Mouse (Mus musculus): ENCODE data around the gene Cd302.

Cd302 gene

GRCm38 (mm10) chr2:60284467-60284821 lies at the start of gene Cd302:
Cd302 (minus strand) TSS chr2:60284488.
- DNase-seq (ENCODE audit: inconsistent age in 2 of 2, low spot score in 1 of 2), result no peak

- DNase-seq (ENCODE audit: inconsistent age in 2 of 2, low spot score in 1 of 2), result no peak
Observed at GRCm38 (mm10) chr2:60328641-60329040, 44.4 kb upstream of the Cd302 start.

- DNase-seq (ENCODE audit: inconsistent age in 2 of 2, low spot score in 1 of 2), result no peak
Observed at GRCm38 (mm10) chr2:60327581-60327980, 43.3 kb upstream of the Cd302 start.

GRCm38 (mm10) chr2:60326948-60327347 lies 42.7 kb upstream of the Cd302 start:
- DNase-seq (ENCODE audit: inconsistent age in 2 of 2, low spot score in 1 of 2), result no peak

- peak; percentile 5 to 42 for DNase-seq (ENCODE audit: inconsistent age in 2 of 2, low spot score in 1 of 2)
Observed at GRCm38 (mm10) chr2:60323411-60323810, 39.1 kb upstream of the Cd302 start.

- no peak for DNase-seq (ENCODE audit: inconsistent age in 2 of 2, low spot score in 1 of 2)
Observed at GRCm38 (mm10) chr2:60322031-60322726, 37.9 kb upstream of the Cd302 start.

- DNase-seq (ENCODE audit: inconsistent age in 2 of 2, low spot score in 1 of 2), result no peak
Observed at GRCm38 (mm10) chr2:60303796-60304195, 19.5 kb upstream of the Cd302 start.

GRCm38 (mm10) chr2:60299323-60299722 lies 15.0 kb upstream of the Cd302 start:
- DNase-seq (ENCODE audit: inconsistent age in 2 of 2, low spot score in 1 of 2), result no peak

GRCm38 (mm10) chr2:60298266-60298665 lies 14.0 kb upstream of the Cd302 start:
- no peak for DNase-seq (ENCODE audit: inconsistent age in 2 of 2, low spot score in 1 of 2)

- no peak for DNase-seq (ENCODE audit: inconsistent age in 2 of 2, low spot score in 1 of 2)
Observed at GRCm38 (mm10) chr2:60291381-60291780, 7.1 kb upstream of the Cd302 start.

- peak in 1 of 2 experiments; percentile 36 for DNase-seq (ENCODE audit: inconsistent age in 2 of 2, low spot score in 1 of 2)
Observed at GRCm38 (mm10) chr2:60289451-60289850, 5.2 kb upstream of the Cd302 start.

- DNase-seq (ENCODE audit: inconsistent age in 2 of 2, low spot score in 1 of 2), result no peak
Observed at GRCm38 (mm10) chr2:60288606-60289005, 4.3 kb upstream of the Cd302 start.

- DNase-seq (ENCODE audit: inconsistent age in 2 of 2, low spot score in 1 of 2), result peak in 1 of 2 experiments; percentile 31
Observed at GRCm38 (mm10) chr2:60285107-60285617, 874 bp upstream of the Cd302 start.

GRCm38 (mm10) chr2:60283751-60284466 lies 379 bp downstream of the Cd302 start:
- peak; percentile 84 to 93 for DNase-seq (ENCODE audit: inconsistent age in 2 of 2, low spot score in 1 of 2)

- DNase-seq (ENCODE audit: inconsistent age in 2 of 2, low spot score in 1 of 2), result no peak
Observed at GRCm38 (mm10) chr2:60283208-60283750, 1.0 kb downstream of the Cd302 start.

GRCm38 (mm10) chr2:60282625-60283024 lies 1.7 kb downstream of the Cd302 start:
- no peak for DNase-seq (ENCODE audit: inconsistent age in 2 of 2, low spot score in 1 of 2)

GRCm38 (mm10) chr2:60278627-60279026 lies 5.7 kb downstream of the Cd302 start:
- no peak for DNase-seq (ENCODE audit: inconsistent age in 2 of 2, low spot score in 1 of 2)

GRCm38 (mm10) chr2:60269856-60270479 lies 14.3 kb downstream of the Cd302 start:
- no peak for DNase-seq (ENCODE audit: inconsistent age in 2 of 2, low spot score in 1 of 2)

- no peak for DNase-seq (ENCODE audit: inconsistent age in 2 of 2, low spot score in 1 of 2)
Observed at GRCm38 (mm10) chr2:60267567-60267966, 16.7 kb downstream of the Cd302 start.

GRCm38 (mm10) chr2:60260621-60261350 lies 23.5 kb downstream of the Cd302 start:
- DNase-seq (ENCODE audit: inconsistent age in 2 of 2, low spot score in 1 of 2), result peak in 1 of 2 experiments; percentile 50

- no peak for DNase-seq (ENCODE audit: inconsistent age in 2 of 2, low spot score in 1 of 2)
Observed at GRCm38 (mm10) chr2:60259186-60259585, 25.1 kb downstream of the Cd302 start.
